Mouse (Mus musculus): ENCODE measurements around the gene Olfr1325. TPM values are rescaled to one million over a fixed set of nuclear protein-coding genes. Genes with fewer than 3 reads are reported as not detected.

Gene Olfr1325
- polyA plus RNA-seq (2014; fragmentation: Illumina TruSeq; extraction: RNeasy Lipid Tissue Mini Kit (QIAGEN cat#74804); ENCODE audit: low replicate concordance) = not detected

GRCm38 (mm10) chrX:74592379-74592778, at the start of gene Olfr1325:
Olfr1325 (plus strand) TSS chrX:74592679.

DNA sequence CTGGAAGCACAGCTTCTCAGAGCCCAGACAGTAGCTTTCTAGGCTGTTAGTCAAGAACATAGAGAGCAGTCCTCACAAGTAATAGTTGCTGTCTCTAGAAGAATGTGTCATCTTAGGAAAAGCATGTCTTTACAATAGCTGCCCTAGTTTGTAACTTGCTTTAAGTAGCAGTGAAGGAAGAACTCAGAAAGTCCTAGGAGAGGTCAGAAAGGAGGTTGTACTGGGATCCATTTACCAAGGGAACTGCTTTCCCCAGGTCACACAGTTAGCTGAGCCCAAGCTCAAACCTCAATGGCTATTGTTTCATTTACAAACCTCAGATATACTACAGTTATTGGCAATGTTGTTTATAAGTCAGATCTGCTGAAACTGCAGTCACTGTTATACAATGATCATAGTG, 17.7 kb upstream of the Olfr1325 start, which contains the start of gene Olfr1326-ps1:
Gene Olfr1326-ps1, minus strand, starts transcription at position 101 of the 400 bp plus-strand sequence.

GRCm38 (mm10) chrX:74645466-74646323, 53.2 kb downstream of the Olfr1325 start, which contains the start of gene Gm5640:
Gm5640 (minus strand) TSS chrX:74645635.

Other genes with a start within 250 kb of the Olfr1325 start
- gene Lage3, start 239.1 kb upstream of the Olfr1325 start, polyA plus RNA-seq (2014; fragmentation: Illumina TruSeq; extraction: RNeasy Lipid Tissue Mini Kit (QIAGEN cat#74804); ENCODE audit: low replicate concordance) = 7.2 TPM
- gene Ubl4a, start 219.5 kb upstream of the Olfr1325 start, polyA plus RNA-seq (2014; fragmentation: Illumina TruSeq; extraction: RNeasy Lipid Tissue Mini Kit (QIAGEN cat#74804); ENCODE audit: low replicate concordance) = 27.4 TPM
- 6.6 TPM for gene Slc10a3, start 219.3 kb upstream of the Olfr1325 start, polyA plus RNA-seq (2014; fragmentation: Illumina TruSeq; extraction: RNeasy Lipid Tissue Mini Kit (QIAGEN cat#74804); ENCODE audit: low replicate concordance)
- gene Fam3a, start 199.4 kb upstream of the Olfr1325 start, polyA plus RNA-seq (2014; fragmentation: Illumina TruSeq; extraction: RNeasy Lipid Tissue Mini Kit (QIAGEN cat#74804); ENCODE audit: low replicate concordance) = 3.7 TPM
- 32.8 TPM for gene Ikbkg, start 199.4 kb upstream of the Olfr1325 start, polyA plus RNA-seq (2014; fragmentation: Illumina TruSeq; extraction: RNeasy Lipid Tissue Mini Kit (QIAGEN cat#74804); ENCODE audit: low replicate concordance)
- gene G6pdx, start 163.5 kb upstream of the Olfr1325 start, polyA plus RNA-seq (2014; fragmentation: Illumina TruSeq; extraction: RNeasy Lipid Tissue Mini Kit (QIAGEN cat#74804); ENCODE audit: low replicate concordance) = 8.9 TPM
- not detected for gene Gm6880, start 111.3 kb upstream of the Olfr1325 start, polyA plus RNA-seq (2014; fragmentation: Illumina TruSeq; extraction: RNeasy Lipid Tissue Mini Kit (QIAGEN cat#74804); ENCODE audit: low replicate concordance)
- not detected for gene Olfr1326-ps1, start 17.8 kb upstream of the Olfr1325 start, polyA plus RNA-seq (2014; fragmentation: Illumina TruSeq; extraction: RNeasy Lipid Tissue Mini Kit (QIAGEN cat#74804); ENCODE audit: low replicate concordance)
- not detected for gene Gm5640, start 53.0 kb downstream of the Olfr1325 start, polyA plus RNA-seq (2014; fragmentation: Illumina TruSeq; extraction: RNeasy Lipid Tissue Mini Kit (QIAGEN cat#74804); ENCODE audit: low replicate concordance)
- gene Gm6890, start 148.2 kb downstream of the Olfr1325 start, polyA plus RNA-seq (2014; fragmentation: Illumina TruSeq; extraction: RNeasy Lipid Tissue Mini Kit (QIAGEN cat#74804); ENCODE audit: low replicate concordance) = not detected
- gene Gm5936, start 244.5 kb downstream of the Olfr1325 start, polyA plus RNA-seq (2014; fragmentation: Illumina TruSeq; extraction: RNeasy Lipid Tissue Mini Kit (QIAGEN cat#74804); ENCODE audit: low replicate concordance) = not detected